In the genomic region with DNA sequence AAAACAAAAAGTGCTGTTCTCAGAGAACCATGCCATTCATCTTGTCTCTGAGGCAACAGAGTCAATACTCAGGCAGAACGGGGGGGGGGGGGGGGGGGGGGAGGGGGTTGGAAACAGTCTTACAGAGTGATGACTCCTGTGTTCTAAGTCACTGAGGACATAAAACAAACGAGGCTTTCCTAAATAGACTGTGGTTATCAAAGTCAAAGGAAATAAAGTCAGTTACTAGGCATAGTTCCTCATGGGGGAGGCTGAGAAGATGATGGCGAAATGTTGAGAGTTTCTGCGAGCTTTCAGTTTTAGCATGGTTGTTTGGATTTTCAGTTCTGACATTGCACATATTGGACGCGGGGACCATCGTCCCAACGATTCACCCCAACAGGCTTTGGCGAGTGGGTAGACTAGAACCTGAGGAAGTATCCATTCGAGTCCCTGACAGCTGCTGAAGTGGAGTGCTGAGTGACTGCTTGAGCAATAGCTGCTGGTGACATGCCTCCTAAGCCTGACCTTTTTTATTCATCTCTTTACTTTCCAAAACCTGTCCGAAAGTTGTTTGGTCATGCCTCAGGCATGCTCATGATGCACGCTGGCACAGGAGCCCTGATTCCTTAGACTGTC, we compare ENCODE assay signal across 22 mouse cellular contexts.
DNase-seq lines count a peak whose midpoint lies in the region; ATAC-seq and TF ChIP-seq lines count a peak whose summit lies in the region.
"Had no signal": no experiment of that assay in that cellular context is flagged by ENCODE, and none has a peak within 500 bp of the region (broad histone marks: within the 10 kb centered on the region; RNA-seq: fewer than 3 reads in every experiment).

No protein-coding gene starts in this region.

- no peaks in the 10 kb centered on the region for H3K36me3 ChIP-seq in thymus, adult 2 months (ENCODE audit: control insufficient read depth, insufficient read depth, low read length)
- no peaks in the 10 kb centered on the region for H3K36me3 ChIP-seq in ES-Bruce4 (ENCODE audit: control insufficient read depth, insufficient read depth, low read length, poor library complexity, severe bottlenecking)
- H3K36me3 ChIP-seq in stomach, postnatal 0 days (ENCODE audit: control insufficient read depth, insufficient read depth, low read length) = no peaks in the 10 kb centered on the region
- no peaks in the 10 kb centered on the region for H3K36me3 ChIP-seq in kidney, embryonic 16.5 days (ENCODE audit: insufficient read depth, low read length)
- H3K36me3 ChIP-seq: forebrain, embryonic 10.5 days; heart, embryonic 15.5 days; kidney, embryonic 15.5 days; limb, embryonic 10.5 days; midbrain, embryonic 13.5 days; neural tube, embryonic 13.5 days had no signal

- peak overlapping the region; percentile 72 for H3K27ac ChIP-seq in thymus, adult 2 months (ENCODE audit: control insufficient read depth, insufficient read depth, low read length)
- 0 out of 2 replicates have a peak overlapping the region, but pooled peaks have one; percentile 20 for H3K27ac ChIP-seq in ES-Bruce4 (ENCODE audit: insufficient read depth, low read length)
- H3K27ac ChIP-seq in stomach, postnatal 0 days (replicated peaks) = 0 out of 2 replicates have a peak overlapping the region, but pooled peaks have one; percentile 30
- no peak overlapping the region for H3K27ac ChIP-seq in kidney, embryonic 16.5 days (ENCODE audit: low read length)
- H3K27ac ChIP-seq: forebrain, embryonic 10.5 days; heart, embryonic 15.5 days; kidney, embryonic 15.5 days; limb, embryonic 10.5 days; midbrain, embryonic 13.5 days; neural tube, embryonic 13.5 days had no signal

- WGBS in thymus, adult 2 months = 19% methylated on average over 12 of the region's 12 CpGs
- 61% methylated on average over 12 of the region's 12 CpGs for WGBS in stomach, postnatal 0 days
- WGBS in kidney, embryonic 16.5 days = 71% methylated on average over 12 of the region's 12 CpGs

- H3K9ac ChIP-seq in ES-Bruce4 (ENCODE audit: low read depth, poor library complexity, severe bottlenecking) = no peak overlapping the region
- H3K9ac ChIP-seq in stomach, postnatal 0 days (ENCODE audit: low read length) = no peak overlapping the region
- no peak overlapping the region for H3K9ac ChIP-seq in kidney, embryonic 16.5 days (replicated peaks; ENCODE audit: low read length)
- H3K9ac ChIP-seq: forebrain, postnatal 0 days; heart, embryonic 15.5 days; kidney, embryonic 15.5 days; midbrain, embryonic 13.5 days; neural tube, embryonic 13.5 days had no signal

- H3K4me1 ChIP-seq in thymus, adult 2 months (replicated peaks; ENCODE audit: control insufficient read depth, insufficient read depth, low read length) = peaks cover 17% of the 10 kb centered on the region
- peaks cover 4% of the 10 kb centered on the region for H3K4me1 ChIP-seq in ES-Bruce4 (ENCODE audit: control insufficient read depth, insufficient read depth, low read length)
- H3K4me1 ChIP-seq in stomach, postnatal 0 days (replicated peaks; ENCODE audit: control insufficient read depth, insufficient read depth) = 0 out of 2 replicates have a peak, but pooled peaks cover 2% of the 10 kb centered on the region
- H3K4me1 ChIP-seq in kidney, embryonic 16.5 days (ENCODE audit: insufficient read depth, low read length) = no peaks in the 10 kb centered on the region
- H3K4me1 ChIP-seq: forebrain, embryonic 10.5 days; limb, embryonic 10.5 days; midbrain, embryonic 13.5 days; neural tube, embryonic 13.5 days had no signal

- no peak overlapping the region for H3K4me2 ChIP-seq in stomach, postnatal 0 days (replicated peaks; ENCODE audit: low read depth)
- H3K4me2 ChIP-seq in kidney, embryonic 16.5 days (replicated peaks; ENCODE audit: low read depth, low read length) = no peak overlapping the region
- H3K4me2 ChIP-seq: heart, embryonic 15.5 days; kidney, embryonic 15.5 days; midbrain, embryonic 13.5 days; neural tube, embryonic 13.5 days had no signal

- ATAC-seq in hematopoietic stem cell, adult 5-6 weeks (replicated peaks in 1 of 2; ENCODE audit: insufficient read depth in 1 of 2, low FRiP score in 2 of 2, low TSS enrichment in 1 of 2, low read depth in 1 of 2, poor library complexity in 2 of 2, severe bottlenecking in 2 of 2) = peak; percentile 14 to 30; a peak in 1 of 4 replicates
- ATAC-seq in stomach, postnatal 0 days (ENCODE audit: low FRiP score, low TSS enrichment) = no peak
- ATAC-seq in kidney, embryonic 16.5 days (ENCODE audit: low FRiP score, low TSS enrichment) = no peak
- ATAC-seq: forebrain, postnatal 0 days; hindbrain, embryonic 16.5 days; intestine, postnatal 0 days; midbrain, embryonic 13.5 days had no signal

- no peaks in the 10 kb centered on the region for H3K9me3 ChIP-seq in ES-Bruce4 (replicated peaks; ENCODE audit: control insufficient read depth, insufficient read depth, low read length, poor library complexity, severe bottlenecking)
- no peaks in the 10 kb centered on the region for H3K9me3 ChIP-seq in stomach, postnatal 0 days (ENCODE audit: control insufficient read depth, low read length)
- H3K9me3 ChIP-seq in kidney, embryonic 16.5 days (ENCODE audit: low read length) = no peaks in the 10 kb centered on the region
- H3K9me3 ChIP-seq: forebrain, embryonic 10.5 days; heart, embryonic 15.5 days; kidney, embryonic 15.5 days; limb, embryonic 10.5 days; midbrain, embryonic 13.5 days; neural tube, embryonic 13.5 days had no signal

- no peak for DNase-seq in thymus, adult 2 months
- DNase-seq in thymus, adult 18-20 months = no peak
- DNase-seq in stomach, postnatal 0 days (ENCODE audit: low spot score) = no peak
- DNase-seq in urinary bladder, postnatal 10 days (ENCODE audit: low spot score) = no peak
- DNase-seq: adrenal gland, postnatal 14 days; cerebellum, adult 11 months; cerebellum, adult 9-11 months; forebrain, postnatal 0 days; gastrocnemius, postnatal 36 days; heart, postnatal 4 days; retina, postnatal 1 day had no signal

- H3K27me3 ChIP-seq in thymus, adult 2 months (ENCODE audit: control insufficient read depth, insufficient read depth, low read length) = no peaks in the 10 kb centered on the region
- no peaks in the 10 kb centered on the region for H3K27me3 ChIP-seq in ES-Bruce4 (ENCODE audit: control insufficient read depth, insufficient read depth, low read length, poor library complexity, severe bottlenecking)
- no peaks in the 10 kb centered on the region for H3K27me3 ChIP-seq in stomach, postnatal 0 days (ENCODE audit: control insufficient read depth, insufficient read depth, low read length)
- no peaks in the 10 kb centered on the region for H3K27me3 ChIP-seq in kidney, embryonic 16.5 days (ENCODE audit: insufficient read depth, low read length)
- H3K27me3 ChIP-seq: heart, embryonic 15.5 days; kidney, embryonic 15.5 days; midbrain, embryonic 13.5 days; neural tube, embryonic 13.5 days had no signal

- TF ChIP-seq POLR2A in thymus, adult 2 months (IDR thresholded peaks at IDR 0.05; ENCODE audit: control insufficient read depth, extremely low read depth, insufficient read depth, low read length, poor library complexity) = no peak
- TF ChIP-seq POLR2A in ES-Bruce4 (IDR thresholded peaks at IDR 0.05; ENCODE audit: insufficient read depth, low read length) = no peak

- H3K4me3 ChIP-seq in thymus, adult 2 months (ENCODE audit: control insufficient read depth, insufficient read depth, low read length) = no peak overlapping the region
- H3K4me3 ChIP-seq in ES-Bruce4 (ENCODE audit: low read depth, low read length) = no peak overlapping the region
- H3K4me3 ChIP-seq in stomach, postnatal 0 days (ENCODE audit: low read depth, low read length) = no peak overlapping the region
- H3K4me3 ChIP-seq in kidney, embryonic 16.5 days (ENCODE audit: low read length) = no peak overlapping the region
- H3K4me3 ChIP-seq: forebrain, embryonic 10.5 days; heart, embryonic 15.5 days; kidney, embryonic 15.5 days; limb, embryonic 10.5 days; midbrain, embryonic 13.5 days; neural tube, embryonic 13.5 days had no signal

- TF ChIP-seq EP300 in ES-Bruce4 (IDR thresholded peaks at IDR 0.05; ENCODE audit: insufficient read depth, low read depth, low read length) = 0 out of 2 replicates have a peak, but pooled peaks have one; percentile 36
- no peak for TF ChIP-seq EP300 in stomach, postnatal 0 days (optimal IDR thresholded peaks at IDR 0.05)

- TF ChIP-seq CTCF in thymus, adult 2 months (IDR thresholded peaks at IDR 0.05; ENCODE audit: borderline replicate concordance, control insufficient read depth, extremely low read depth, insufficient read depth, low read length, poor library complexity) = no peak
- TF ChIP-seq CTCF in ES-Bruce4 (IDR thresholded peaks at IDR 0.05; ENCODE audit: low read depth, low read length) = no peak
- TF ChIP-seq CTCF in stomach, postnatal 0 days (IDR thresholded peaks at IDR 0.05; ENCODE audit: low read depth) = no peak

Comparison
In these comparisons a context has a peak if more than half of its experiments do, and no peak if none do; other contexts are left out.
1. ATAC-seq: peak in hematopoietic stem cell, adult 5-6 weeks (2 of 2); none in stomach, postnatal 0 days (single experiment) and kidney, embryonic 16.5 days (single experiment).